Mouse (Mus musculus) embryonic facial prominence, embryonic 13.5 days (tissue): ENCODE measurements around the gene Emilin2. TPM values are rescaled to one million over a fixed set of nuclear protein-coding genes. Genes with fewer than 3 reads are reported as not detected.

Experiments
- ATAC-seq: fragments of 200-750 bp; cut with Nextera tagmentation; 2 replicates; pipeline ENCODE4 v1.8.0; 2017; ENCODE audit warnings: low read depth; ENCODE audit not compliant: insufficient number of reproducible peaks, insufficient read depth, low FRiP score, low TSS enrichment
- H3K27ac ChIP-seq: fragments of 300-500 bp; sonication (generic); 2 replicates; pipeline ENCODE4 v1.5.1; 2015; ENCODE audit warnings: moderate library complexity, mild to moderate bottlenecking, inconsistent platforms
- H3K27me3 ChIP-seq: fragments of 300-500 bp; sonication (generic); 2 replicates; pipeline ENCODE4 v1.6.1; 2015; ENCODE audit warnings: mild to moderate bottlenecking, inconsistent platforms
- H3K36me3 ChIP-seq: fragments of 300-500 bp; sonication (generic); 2 replicates; pipeline ENCODE4 v1.6.1; 2015; ENCODE audit warnings: mild to moderate bottlenecking, inconsistent platforms
- H3K4me1 ChIP-seq: fragments of 300-500 bp; sonication (generic); 2 replicates; pipeline ENCODE4 v1.6.1; 2015; ENCODE audit warnings: inconsistent platforms
- H3K4me2 ChIP-seq: fragments of 300-500 bp; sonication (generic); 2 replicates; pipeline ENCODE4 v1.6.1; 2015; ENCODE audit warnings: moderate library complexity, mild to moderate bottlenecking, inconsistent platforms
- H3K4me3 ChIP-seq: fragments of 300-500 bp; sonication (generic); 2 replicates; pipeline ENCODE4 v1.5.1; 2015; ENCODE audit warnings: mild to moderate bottlenecking, inconsistent platforms
- H3K9ac ChIP-seq: fragments of 300-500 bp; sonication (generic); 2 replicates; pipeline ENCODE4 v1.6.1; 2015; ENCODE audit warnings: mild to moderate bottlenecking, inconsistent platforms
- H3K9me3 ChIP-seq: fragments of 300-500 bp; sonication (generic); 2 replicates; pipeline ENCODE4 v1.6.1; 2016; ENCODE audit warnings: inconsistent platforms
- WGBS: fragments of 180-500 bp; shearing (Covaris S2); methylation state at CpG from one replicate; pipeline ENCODE4 v1.1.7; 2015; ENCODE audit warnings: mixed read lengths; 5-methylcytosine and 5-hydroxymethylcytosine counted together
- polyA plus RNA-seq: library from polyadenylated mRNA; unstranded; fragments of >200 nt; fragmentation: Nextera tagmentation; extraction: Ambion mirVana; gene quantifications from 2 replicates; pipeline ENCODE4 v1.2.1, GENCODE M21; 2015

Emilin2 gene
- polyA plus RNA-seq, 1 experiment from 2014 or later, result 21.3 TPM

- Histone ChIP-seq H3K36me3 (0 out of 2 replicates have a peak, but pooled peaks cover 3% of the 10 kb centered on the region), H3K4me3 (no peak overlapping the region)
- ATAC-seq, result no peak
Measured at GRCm38 (mm10) chr17:71209936-71210335, 101.8 kb downstream of the Emilin2 start.

GRCm38 (mm10) chr17:71208921-71209320 is 102.9 kb downstream of the Emilin2 start:
- H3K9me3 ChIP-seq, result no peaks in the 10 kb centered on the region
- H3K27me3 ChIP-seq, result no peaks in the 10 kb centered on the region
- 0 out of 2 replicates have a peak, but pooled peaks cover 3% of the 10 kb centered on the region for H3K36me3 ChIP-seq
- peaks cover 27% of the 10 kb centered on the region for H3K4me1 ChIP-seq
- 92% methylated on average over 1 of the region's 1 CpGs for WGBS
- no peak overlapping the region for H3K4me2 ChIP-seq
- H3K27ac ChIP-seq, result no peak overlapping the region
- no peak overlapping the region for H3K4me3 ChIP-seq
- H3K9ac ChIP-seq, result no peak overlapping the region
- no peak for ATAC-seq

More at GRCm38 (mm10) chr17:71209936-71210335, 101.8 kb downstream of the Emilin2 start:
- H3K9ac ChIP-seq, result no peak overlapping the region
- H3K4me2 ChIP-seq, result no peak overlapping the region
- H3K27ac ChIP-seq, result no peak overlapping the region
- H3K9me3 ChIP-seq, result no peaks in the 10 kb centered on the region
- 78% methylated on average over 3 of the region's 3 CpGs for WGBS
- H3K27me3 ChIP-seq, result no peaks in the 10 kb centered on the region
- peaks cover 33% of the 10 kb centered on the region for H3K4me1 ChIP-seq

GRCm38 (mm10) chr17:71208376-71208775 is 103.4 kb downstream of the Emilin2 start:
- 100% methylated on average over 1 of the region's 1 CpGs for WGBS
- no peak overlapping the region for H3K4me2 ChIP-seq
- ATAC-seq, result no peak

GRCm38 (mm10) chr17:71207268-71207667 is 104.5 kb downstream of the Emilin2 start:
- H3K9me3 ChIP-seq, result no peaks in the 10 kb centered on the region
- no peak overlapping the region for H3K9ac ChIP-seq
- ATAC-seq, result no peak
- H3K27ac ChIP-seq, result no peak overlapping the region
- no peak overlapping the region for H3K4me2 ChIP-seq
- H3K4me1 ChIP-seq, result peaks cover 16% of the 10 kb centered on the region
- H3K36me3 ChIP-seq, result 0 out of 2 replicates have a peak, but pooled peaks cover 3% of the 10 kb centered on the region
- H3K4me3 ChIP-seq, result no peak overlapping the region
- no peaks in the 10 kb centered on the region for H3K27me3 ChIP-seq
- 97% methylated on average over 3 of the region's 3 CpGs for WGBS

More at GRCm38 (mm10) chr17:71208376-71208775, 103.4 kb downstream of the Emilin2 start:
- H3K9ac ChIP-seq, result no peak overlapping the region
- H3K9me3 ChIP-seq, result no peaks in the 10 kb centered on the region
- 0 out of 2 replicates have a peak, but pooled peaks cover 3% of the 10 kb centered on the region for H3K36me3 ChIP-seq
- H3K27ac ChIP-seq, result no peak overlapping the region
- peaks cover 23% of the 10 kb centered on the region for H3K4me1 ChIP-seq
- no peak overlapping the region for H3K4me3 ChIP-seq
- H3K27me3 ChIP-seq, result no peaks in the 10 kb centered on the region

GRCm38 (mm10) chr17:71206136-71206893 is 105.5 kb downstream of the Emilin2 start:
- H3K9ac ChIP-seq, result no peak overlapping the region
- H3K4me3 ChIP-seq, result no peak overlapping the region
- no peak for ATAC-seq
- 74% methylated on average over 12 of the region's 12 CpGs for WGBS
- H3K4me2 ChIP-seq, result no peak overlapping the region
- H3K9me3 ChIP-seq, result no peaks in the 10 kb centered on the region
- H3K4me1 ChIP-seq, result peaks cover 8% of the 10 kb centered on the region; the same call in 1 of the 2 replicates
- 0 out of 2 replicates have a peak, but pooled peaks cover 3% of the 10 kb centered on the region for H3K36me3 ChIP-seq
- no peak overlapping the region for H3K27ac ChIP-seq
- no peaks in the 10 kb centered on the region for H3K27me3 ChIP-seq

- Histone ChIP-seq H3K9me3 (no peaks in the 10 kb centered on the region), H3K4me2 (no peak overlapping the region), H3K27ac (no peak overlapping the region), H3K9ac (no peak overlapping the region), H3K4me3 (no peak overlapping the region), H3K36me3 (0 out of 2 replicates have a peak, but pooled peaks cover 6% of the 10 kb centered on the region), H3K27me3 (no peaks in the 10 kb centered on the region), H3K4me1 (no peaks in the 10 kb centered on the region)
- no peak for ATAC-seq
- WGBS, result 83% methylated on average over 6 of the region's 6 CpGs
Measured at GRCm38 (mm10) chr17:71204809-71205091, 107.0 kb downstream of the Emilin2 start.

GRCm38 (mm10) chr17:71203998-71204808 is 107.6 kb downstream of the Emilin2 start:
- Histone ChIP-seq H3K36me3 (0 out of 2 replicates have a peak, but pooled peaks cover 6% of the 10 kb centered on the region), H3K27ac (no peak overlapping the region), H3K4me3 (no peak overlapping the region), H3K4me1 (no peaks in the 10 kb centered on the region), H3K9ac (no peak overlapping the region), H3K4me2 (no peak overlapping the region), H3K27me3 (no peaks in the 10 kb centered on the region), H3K9me3 (no peaks in the 10 kb centered on the region)
- 90% methylated on average over 9 of the region's 9 CpGs for WGBS
- no peak for ATAC-seq

Other genes starting within 250 kb of the Emilin2 start
- gene Lpin2, start 129.4 kb downstream of the Emilin2 start, polyA plus RNA-seq, result 49.9 and 52.2 TPM in 2 replicates
- gene Gm4707, start 147.9 kb upstream of the Emilin2 start, polyA plus RNA-seq, result 4.8 and 5.0 TPM in 2 replicates
- 78.7 and 81.7 TPM in 2 replicates for gene Smchd1, start 163.4 kb upstream of the Emilin2 start, polyA plus RNA-seq
- gene Ndc80, start 214.9 kb upstream of the Emilin2 start, polyA plus RNA-seq, result 46.1 and 48.7 TPM in 2 replicates
- gene Spdya, start 240.1 kb upstream of the Emilin2 start, polyA plus RNA-seq, result 0.89 and 1.2 TPM in 2 replicates